Mouse (Mus musculus) midbrain, postnatal 0 days (tissue): ENCODE data around the gene Gm20388. TPM values are rescaled to one million over a fixed set of nuclear protein-coding genes. Genes with fewer than 3 reads are reported as not detected.

Source experiments
- ATAC-seq: fragments of 200-750 bp; cut with Nextera tagmentation; 2 replicates; pipeline ENCODE4 v1.8.0; 2017; ENCODE audit warnings: moderate number of reproducible peaks, mild to moderate bottlenecking, moderate TSS enrichment, moderate library complexity; ENCODE audit not compliant: low FRiP score
- DNase-seq: peaks from one replicate; pipeline ENCODE4 v3.0.0-alpha.2; 2015; ENCODE audit warnings: low spot score
- H3K27ac ChIP-seq: fragments of 300-500 bp; sonication (generic); 2 replicates; pipeline ENCODE4 v1.5.1; 2014; ENCODE audit warnings: low read depth, mild to moderate bottlenecking, low read length, mixed read lengths
- H3K27me3 ChIP-seq: fragments of 300-500 bp; sonication (generic); 2 replicates; pipeline ENCODE4 v1.6.1; 2014; ENCODE audit warnings: low read length, control low read depth, mixed read lengths; ENCODE audit not compliant: insufficient read depth
- H3K36me3 ChIP-seq: fragments of 300-500 bp; sonication (generic); 2 replicates; pipeline ENCODE4 v1.6.1; 2014; ENCODE audit warnings: low read length, control low read depth, mixed read lengths; ENCODE audit not compliant: insufficient read depth
- H3K4me1 ChIP-seq: fragments of 300-500 bp; sonication (generic); 2 replicates; pipeline ENCODE4 v1.6.1; 2014; ENCODE audit warnings: mild to moderate bottlenecking, control low read depth, antibody characterized with exemption, low read length, mixed read lengths; ENCODE audit not compliant: insufficient read depth
- H3K4me2 ChIP-seq: fragments of 300-500 bp; sonication (generic); 2 replicates; pipeline ENCODE4 v1.6.1; 2014; ENCODE audit warnings: low read depth, mild to moderate bottlenecking, low read length, mixed read lengths; ENCODE audit not compliant: poor library complexity, severe bottlenecking
- H3K4me3 ChIP-seq: fragments of 300-500 bp; sonication (generic); 2 replicates; pipeline ENCODE4 v1.5.1; 2014; ENCODE audit warnings: low read depth, mild to moderate bottlenecking, low read length, moderate library complexity
- H3K9ac ChIP-seq: fragments of 300-500 bp; sonication (generic); replicated peaks from 2 replicates; pipeline ENCODE4 v1.6.1; 2014; ENCODE audit warnings: mild to moderate bottlenecking, low read length, moderate library complexity, mixed read lengths; ENCODE audit not compliant: poor library complexity, severe bottlenecking
- H3K9me3 ChIP-seq: fragments of 300-500 bp; sonication (generic); 2 replicates; pipeline ENCODE4 v1.6.1; 2016; ENCODE audit warnings: low read length, control low read depth
- CTCF ChIP-seq: IDR thresholded peaks from 2 replicates; pipeline ENCODE4 v1.5.1; 2016; ENCODE audit warnings: antibody characterized with exemption, mild to moderate bottlenecking
- WGBS: fragments of 180-500 bp; shearing (Covaris S2); extraction: QIAGEN DNeasy Blood & Tissue Kit; methylation state at CpG from one replicate; pipeline ENCODE4 v1.1.7; 2014; 5-methylcytosine and 5-hydroxymethylcytosine counted together
- polyA plus RNA-seq: library from polyadenylated mRNA; unstranded; fragments of >200 nt; fragmentation: Nextera tagmentation; extraction: Ambion mirVana; gene quantifications from 2 replicates; pipeline ENCODE4 v1.2.1, GENCODE M21; 2015
- total RNA-seq: library from RNA; depleted of rRNA; stranded (reverse); fragments of >200 nt; gene quantifications from 2 replicates; pipeline ENCODE4 v1.2.3, GENCODE M21; 2014

Gene Gm20388
- total and polyA plus RNA-seq, 2 experiments from 2014 or later, result 74.2 TPM; not detected in 1

DNA sequence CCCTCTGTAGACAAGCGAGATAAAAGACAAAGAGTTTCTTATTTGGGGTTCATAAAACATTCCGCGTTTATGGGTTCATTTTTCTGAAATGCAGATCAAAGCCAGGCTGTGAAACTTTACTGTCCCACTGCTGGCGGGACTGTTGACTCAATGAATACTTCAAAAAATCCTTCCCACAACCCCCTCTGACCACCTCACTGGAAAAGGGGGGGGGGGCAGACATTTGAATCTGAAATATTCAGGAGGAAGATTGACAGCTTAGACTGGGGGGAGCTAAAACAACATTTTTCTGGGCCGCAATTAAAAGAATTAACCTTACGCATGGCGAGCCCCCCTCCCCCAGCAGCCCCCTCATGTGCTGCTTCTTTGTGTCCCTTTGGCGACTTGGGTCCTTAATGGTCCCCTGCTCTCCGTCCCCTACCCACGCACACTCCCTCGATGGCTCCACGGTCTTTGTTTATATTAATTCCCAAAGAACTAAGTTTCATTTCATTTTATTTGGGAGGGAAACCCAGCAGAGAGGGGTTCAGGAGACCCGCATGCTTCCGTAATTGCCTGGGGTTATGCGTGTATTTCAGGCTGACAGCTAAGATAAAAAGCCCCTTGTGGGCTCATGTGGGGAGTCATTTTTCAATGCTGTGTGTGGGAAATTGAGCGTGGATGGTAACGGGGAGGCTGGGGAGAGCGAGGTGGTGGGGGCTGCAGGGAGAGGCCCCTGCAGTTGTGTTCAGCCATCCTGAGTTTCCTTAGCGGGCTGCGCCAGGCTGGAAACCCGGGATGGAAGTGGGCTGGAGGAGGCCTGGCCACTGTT, 1270.0 kb downstream of the Gm20388 start:
- 39% methylated on average over 21 of the region's 21 CpGs for WGBS

DNA sequence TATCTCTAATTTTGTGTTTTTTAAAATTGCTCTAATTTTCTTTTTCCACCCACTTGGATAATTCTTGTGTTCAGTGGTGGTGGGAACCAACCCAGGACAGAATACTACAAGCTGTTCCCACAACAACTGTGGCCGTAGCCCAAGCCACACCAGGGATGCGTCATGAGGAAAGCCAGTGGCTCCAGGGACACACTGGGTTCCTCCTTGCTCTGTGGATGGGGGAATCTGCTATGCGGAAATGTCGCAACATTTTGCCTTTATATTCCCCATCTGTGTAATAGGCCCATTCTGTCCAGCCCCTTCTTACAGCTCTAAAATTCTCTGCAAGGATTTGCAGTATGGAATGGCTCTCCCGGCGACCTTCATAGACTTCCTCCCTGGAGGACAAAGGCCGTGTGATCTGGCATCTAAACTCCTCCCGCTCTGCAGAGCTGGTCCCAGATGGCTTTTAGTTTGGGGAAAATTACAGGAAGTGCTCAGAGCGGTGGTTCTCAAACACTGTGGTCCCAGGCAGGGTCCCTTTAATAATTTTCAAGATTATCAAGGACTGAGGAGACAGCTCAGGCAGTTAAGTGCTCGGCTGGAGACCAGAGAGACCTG, 1270.7 kb downstream of the Gm20388 start:
- ATAC-seq (no peak), DNase-seq (no peak)
- Histone ChIP-seq H3K4me2 (no peak overlapping the region), H3K9ac (no peak overlapping the region), H3K36me3 (no peaks in the 10 kb centered on the region), H3K9me3 (no peaks in the 10 kb centered on the region), H3K27me3 (no peaks in the 10 kb centered on the region), H3K4me3 (no peak overlapping the region), H3K4me1 (no peaks in the 10 kb centered on the region; the same call in 1 of the 2 replicates), H3K27ac (no peak overlapping the region)
- no peak for TF ChIP-seq CTCF
- 77% methylated on average over 10 of the region's 10 CpGs for WGBS

More for the DNA sequence above, 1270.0 kb downstream of the Gm20388 start:
- TF ChIP-seq CTCF, result no peak
- no peak for ATAC-seq
- no peak overlapping the region for H3K9ac ChIP-seq
- no peaks in the 10 kb centered on the region for H3K27me3 ChIP-seq
- DNase-seq, result no peak
- no peak overlapping the region for H3K27ac ChIP-seq
- no peaks in the 10 kb centered on the region; the same call in 1 of the 2 replicates for H3K4me1 ChIP-seq
- no peak overlapping the region for H3K4me3 ChIP-seq
- H3K36me3 ChIP-seq, result no peaks in the 10 kb centered on the region
- no peaks in the 10 kb centered on the region for H3K9me3 ChIP-seq
- no peak overlapping the region for H3K4me2 ChIP-seq

DNA sequence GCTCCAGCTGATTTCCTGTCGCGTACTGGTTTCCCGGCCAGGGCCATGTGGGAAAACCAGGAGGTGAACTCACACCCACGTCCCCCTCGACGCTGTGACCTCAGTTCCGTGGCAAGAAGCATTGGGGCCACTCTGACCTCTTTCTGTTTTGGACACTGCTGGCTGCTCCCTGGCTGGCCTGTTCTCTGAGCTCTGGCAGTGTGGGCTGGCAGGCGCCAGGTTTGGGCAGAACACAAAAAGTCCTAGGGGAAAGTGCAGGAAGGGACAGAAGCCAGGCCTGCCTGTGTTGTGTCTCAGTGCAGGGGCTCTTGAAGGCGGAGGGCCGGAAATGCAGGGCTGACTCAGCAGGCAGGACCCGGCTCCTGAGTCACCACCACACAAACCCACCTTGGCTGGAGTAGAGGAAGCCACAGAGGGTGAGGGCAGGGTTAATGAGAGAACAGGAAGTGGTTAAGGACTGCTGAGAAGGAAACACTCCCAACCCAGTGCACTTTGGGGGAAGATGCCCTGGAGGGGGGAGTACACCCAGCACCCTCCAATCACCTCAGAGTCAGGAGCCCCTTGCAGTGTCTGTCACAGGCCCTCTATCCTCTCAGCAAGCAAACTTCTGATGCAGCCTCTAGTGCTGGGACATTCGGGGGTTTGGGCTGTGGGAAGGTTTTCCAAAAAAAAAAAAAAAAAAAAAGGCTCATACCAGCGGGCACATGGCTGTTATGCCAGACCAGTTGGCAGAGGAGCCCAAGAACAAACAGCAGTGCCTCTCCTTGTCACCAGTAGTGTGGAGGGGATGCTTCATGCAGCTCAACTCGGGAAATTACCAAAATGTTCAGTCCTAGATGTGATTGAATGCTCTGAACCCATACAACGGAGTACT, 1277.1 kb downstream of the Gm20388 start:
- Histone ChIP-seq H3K9me3 (no peaks in the 10 kb centered on the region), H3K9ac (no peak overlapping the region), H3K4me1 (no peaks in the 10 kb centered on the region), H3K4me3 (no peak overlapping the region), H3K27ac (no peak overlapping the region), H3K36me3 (no peaks in the 10 kb centered on the region), H3K27me3 (0 out of 2 replicates have a peak, but pooled peaks cover 3% of the 10 kb centered on the region), H3K4me2 (no peak overlapping the region)
- ATAC-seq (no peak), DNase-seq (no peak)
- TF ChIP-seq CTCF, result no peak
- WGBS, result 80% methylated on average over 15 of the region's 15 CpGs

DNA sequence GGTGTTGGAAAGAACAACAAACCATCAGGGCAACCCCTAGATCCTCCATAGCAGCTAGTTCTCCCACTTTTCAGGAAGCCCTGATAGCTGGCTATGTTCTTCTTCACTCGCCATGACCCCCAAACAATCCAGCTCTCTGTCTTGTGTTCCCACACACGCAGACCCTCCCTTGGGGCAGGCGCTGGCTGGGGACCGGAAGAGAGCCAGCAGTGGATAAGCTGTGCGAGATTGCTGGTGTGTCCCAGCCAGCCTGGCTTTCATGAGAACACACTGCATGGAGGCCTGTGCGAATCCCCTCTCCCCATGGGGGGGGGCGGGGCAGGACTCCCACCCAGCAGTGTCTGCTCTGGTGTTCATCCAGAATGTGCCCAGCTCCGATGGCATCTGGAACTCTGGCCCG, 1278.4 kb downstream of the Gm20388 start:
- TF ChIP-seq CTCF, result no peak
- 78% methylated on average over 9 of the region's 9 CpGs for WGBS
- no peaks in the 10 kb centered on the region for H3K4me1 ChIP-seq
- H3K4me3 ChIP-seq, result no peak overlapping the region
- no peaks in the 10 kb centered on the region for H3K36me3 ChIP-seq
- 0 out of 2 replicates have a peak, but pooled peaks cover 3% of the 10 kb centered on the region for H3K27me3 ChIP-seq
- no peak overlapping the region for H3K9ac ChIP-seq
- H3K4me2 ChIP-seq, result no peak overlapping the region
- H3K9me3 ChIP-seq, result no peaks in the 10 kb centered on the region
- ATAC-seq, result no peak
- DNase-seq, result no peak
- no peak overlapping the region for H3K27ac ChIP-seq

DNA sequence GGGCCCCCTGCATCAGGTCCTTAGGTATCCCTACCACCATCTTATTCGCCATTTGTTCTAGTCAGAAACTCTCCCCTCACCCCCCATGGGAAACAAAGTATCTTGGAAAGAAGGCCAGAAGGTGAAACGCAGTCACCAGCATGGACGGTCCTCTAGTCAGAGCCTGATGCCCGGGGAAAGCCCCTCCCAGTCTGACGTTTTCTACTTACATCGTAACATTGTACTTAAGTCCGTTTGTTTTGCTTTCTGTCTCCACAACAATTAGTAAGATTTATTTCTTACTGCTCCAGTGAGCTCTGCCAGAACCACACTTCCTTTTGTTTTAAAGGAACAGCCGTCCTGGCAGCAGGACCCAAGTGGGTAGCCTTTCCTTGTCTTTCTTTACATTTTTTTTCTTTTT, 1281.8 kb downstream of the Gm20388 start:
- Histone ChIP-seq H3K4me1 (no peaks in the 10 kb centered on the region), H3K4me3 (no peak overlapping the region), H3K4me2 (no peak overlapping the region), H3K27me3 (0 out of 2 replicates have a peak, but pooled peaks cover 3% of the 10 kb centered on the region), H3K9ac (no peak overlapping the region), H3K36me3 (no peaks in the 10 kb centered on the region), H3K27ac (no peak overlapping the region), H3K9me3 (no peaks in the 10 kb centered on the region)
- ATAC-seq (no peak), DNase-seq (no peak)
- WGBS, result 76% methylated on average over 8 of the region's 8 CpGs
- no peak for TF ChIP-seq CTCF
